Mouse (Mus musculus) layer of hippocampus, postnatal 14 days (tissue): ENCODE data around the gene Olfr279. TPM values are rescaled to one million over a fixed set of nuclear protein-coding genes. Genes with fewer than 3 reads are reported as not detected.

ENCODE experiments used
- DNase-seq, 2 experiments: peaks; one replicate each; pipeline ENCODE4 v3.0.0; 2021 to 2022; ENCODE audit warnings: low spot score in 2 of 2, mixed read lengths in 1 of 2
- microRNA-seq, 2 experiments: library from miRNA; unstranded; fragments of <30 nt; microRNA quantifications; one replicate each; pipeline ENCODE4 v1.2.0; 2021
- total RNA-seq, 2 experiments: library from RNA; stranded (reverse); gene quantifications; 2 replicates each; pipeline ENCODE4 v1.2.3; 2021

The Olfr279 gene
- total RNA-seq, 2 experiments from 2014 or later = 0.21 to 0.37 TPM

- no peak for DNase-seq
Observed at GRCm38 (mm10) chr15:98541064-98541463, 48.9 kb downstream of the Olfr279 start.

DNA sequence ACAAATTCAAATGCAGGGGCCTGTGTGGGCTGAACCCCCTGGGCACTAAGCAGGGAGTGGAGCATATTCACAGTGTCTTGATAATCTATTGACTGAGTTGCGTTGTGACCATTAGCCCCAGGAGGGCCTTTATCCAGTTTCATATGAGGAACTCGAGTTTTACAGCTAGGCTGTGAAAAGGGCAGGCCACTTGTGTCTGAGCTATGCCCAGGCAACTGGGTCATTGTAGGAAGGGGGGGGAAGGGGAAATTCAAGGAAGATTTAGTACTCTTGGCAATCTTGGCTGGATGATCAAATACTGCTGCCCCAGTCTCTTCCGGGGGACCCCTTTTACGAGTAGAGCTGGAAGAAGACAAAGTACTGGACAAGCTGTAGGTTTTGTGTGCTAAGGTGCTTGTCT, 51.1 kb downstream of the Olfr279 start:
- DNase-seq = no peak

GRCm38 (mm10) chr15:98545151-98545550, 52.9 kb downstream of the Olfr279 start:
- DNase-seq = no peak

- DNase-seq = no peak
Observed at GRCm38 (mm10) chr15:98546843-98547242, 54.6 kb downstream of the Olfr279 start.

Small RNA genes lying within 50 kb of the gene (microRNA-seq; reads per million reads assigned to microRNA genes)
- 3.4 to 6.3 reads per million in 2 experiments for gene Mir1291

Other genes starting within 250 kb of the Olfr279 start
- not detected for gene H1fnt, start 235.1 kb upstream of the Olfr279 start, total RNA-seq
- gene Zfp641, start 196.2 kb upstream of the Olfr279 start, total RNA-seq = 1 to 10 TPM; 5.7 to 6.7 TPM
- not detected for gene Olfr285, start 175.0 kb upstream of the Olfr279 start, total RNA-seq
- gene Olfr284, start 151.4 kb upstream of the Olfr279 start, total RNA-seq = not detected
- gene Olfr283, start 111.5 kb upstream of the Olfr279 start, total RNA-seq = not detected
- not detected for gene Olfr282, start 61.2 kb upstream of the Olfr279 start, total RNA-seq
- not detected for gene Olfr281, start 39.8 kb upstream of the Olfr279 start, total RNA-seq
- not detected for gene OR5BS1P, start 22.5 kb upstream of the Olfr279 start, total RNA-seq
- gene Lalba, start 9.7 kb upstream of the Olfr279 start, total RNA-seq = not detected
- 10 to 100 TPM; 65.5 to 65.8 TPM for gene Kansl2, start 41.9 kb downstream of the Olfr279 start, total RNA-seq
- 10 to 100 TPM; 43.9 to 44.7 TPM for gene Ccnt1, start 78.5 kb downstream of the Olfr279 start, total RNA-seq
- gene 4930415O20Rik, start 78.6 kb downstream of the Olfr279 start, total RNA-seq = not detected
- 10 to 100 TPM; 45.1 to 45.3 TPM for gene Adcy6, start 117.7 kb downstream of the Olfr279 start, total RNA-seq
- gene Cacnb3, start 138.4 kb downstream of the Olfr279 start, total RNA-seq = 100 to 1,000 TPM; 159 to 168 TPM
- gene Ddx23, start 170.5 kb downstream of the Olfr279 start, total RNA-seq = 10 to 100 TPM; 60.3 to 70.2 TPM
- gene Rnd1, start 185.1 kb downstream of the Olfr279 start, total RNA-seq = 10 to 100 TPM; 18.8 to 21.5 TPM
- 10 to 100 TPM in 1 of 2 experiments, 1 to 10 TPM in 1; 8.9 to 10.1 TPM for gene Ccdc65, start 215.8 kb downstream of the Olfr279 start, total RNA-seq
- gene Fkbp11, start 235.8 kb downstream of the Olfr279 start, total RNA-seq = 1 to 10 TPM; 1.3 to 2.7 TPM